Mouse (Mus musculus): ENCODE data around the gene Nsg2.

DNA sequence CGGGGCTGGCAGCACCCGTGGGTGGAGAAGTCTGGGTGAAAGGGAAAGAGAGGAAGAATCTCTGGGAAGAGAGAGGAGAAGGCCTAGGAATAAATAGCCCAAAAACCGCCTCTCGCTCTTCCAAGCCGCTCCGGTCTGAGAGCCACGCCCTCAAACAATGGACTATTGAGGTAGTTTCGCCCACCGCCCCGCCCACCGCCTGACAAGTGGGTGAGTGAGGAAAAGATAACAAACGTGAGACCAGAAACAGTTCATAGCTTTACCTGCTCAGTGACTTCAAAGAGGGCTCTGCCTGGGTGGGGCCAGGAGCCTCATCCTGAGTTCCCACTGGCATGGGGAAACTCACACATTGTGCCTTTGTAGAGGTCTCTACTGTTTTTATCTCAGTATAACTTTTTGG is 102.7 kb downstream of the Nsg2 start:
- TF ChIP-seq CTCF (IDR thresholded peaks at IDR 0.05; ENCODE audit: borderline replicate concordance, control insufficient read depth, extremely low read depth, insufficient read depth, low read length, poor library complexity) (no peak), POLR2A (IDR thresholded peaks at IDR 0.05; ENCODE audit: control insufficient read depth, extremely low read depth, insufficient read depth, low read length, poor library complexity) (no peak)
